Mouse (Mus musculus) brain, embryonic 14.5 days (tissue): ENCODE data around the gene Spi1.

ENCODE experiments used
- CTCF ChIP-seq: fragments of 200-500 bp; IDR thresholded peaks from 2 replicates; pipeline ENCODE4 v1.5.1; 2012; ENCODE audit warnings: inconsistent platforms, mild to moderate bottlenecking, moderate library complexity, borderline replicate concordance; ENCODE audit not compliant: insufficient read depth, insufficient read length; ENCODE audit errors: extremely low read depth
- POLR2A ChIP-seq: fragments of 200-500 bp; IDR thresholded peaks from 2 replicates; pipeline ENCODE4 v1.6.1; 2012; ENCODE audit warnings: mild to moderate bottlenecking, inconsistent platforms, borderline replicate concordance; ENCODE audit not compliant: poor library complexity, insufficient read depth, insufficient read length, severe bottlenecking; ENCODE audit errors: extremely low read depth

- no peak for TF ChIP-seq POLR2A
- no peak for TF ChIP-seq CTCF
These were observed 11.1 kb upstream of the Spi1 start for GRCm38 (mm10) chr2:91071059-91071458.
